Mouse (Mus musculus): ENCODE data around the gene Gab1.

Gene Gab1

GRCm38 (mm10) chr8:80811591-80811991, 68.7 kb downstream of the Gab1 start:
- DNase-seq (ENCODE audit: low read depth, low spot score) = no peak

DNA sequence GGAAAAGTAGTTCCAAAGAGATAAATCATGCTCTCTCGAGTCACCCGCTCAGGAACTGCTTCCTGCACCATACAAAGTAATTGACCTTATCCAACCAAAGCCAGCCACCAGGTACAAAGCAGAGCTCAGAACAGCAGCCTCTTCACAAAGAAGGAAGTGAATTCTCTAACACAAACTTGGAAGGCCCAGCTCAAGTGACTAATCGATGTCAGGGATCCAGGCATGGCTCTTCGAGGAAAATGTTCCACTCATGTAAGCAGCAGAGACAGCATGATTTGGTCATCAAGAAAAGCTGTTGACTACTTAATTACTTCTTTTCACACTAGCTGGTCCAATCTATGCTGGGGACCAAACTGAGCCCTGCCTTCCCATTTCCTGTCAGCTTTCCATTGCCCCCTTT, 69.4 kb downstream of the Gab1 start:
- DNase-seq (ENCODE audit: low read depth, low spot score) = no peak

GRCm38 (mm10) chr8:80810442-80810841, 69.9 kb downstream of the Gab1 start:
- DNase-seq (ENCODE audit: low read depth, low spot score) = no peak

- no peak for DNase-seq (ENCODE audit: low read depth, low spot score)
Observed at GRCm38 (mm10) chr8:80807807-80808505, 72.4 kb downstream of the Gab1 start.

DNA sequence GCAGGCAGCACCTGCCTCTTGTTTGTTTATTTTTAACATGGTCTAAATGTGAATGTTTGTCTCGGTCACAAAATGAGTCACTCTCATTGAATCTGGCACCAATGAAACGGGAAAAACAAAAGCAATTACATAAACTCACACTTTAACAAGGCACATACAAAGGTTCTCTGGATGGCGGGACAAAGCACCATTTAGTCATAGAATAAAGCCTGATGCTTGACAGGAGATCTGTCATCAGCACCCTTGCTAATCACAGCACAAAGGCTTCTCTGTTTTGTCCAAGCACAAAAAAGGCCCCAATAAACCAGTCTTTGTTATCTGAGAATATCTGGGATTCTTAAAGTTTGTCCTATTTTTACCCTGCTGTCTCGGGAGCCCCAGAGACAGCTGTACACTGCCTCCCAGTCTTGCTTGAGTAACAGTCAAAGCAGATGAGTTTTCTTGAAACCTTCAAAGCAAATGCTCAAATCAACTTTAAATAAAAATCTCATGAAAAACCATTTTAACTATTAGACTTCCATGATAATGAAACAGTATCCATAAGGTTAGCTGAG, 76.2 kb downstream of the Gab1 start:
- no peak for DNase-seq (ENCODE audit: low read depth, low spot score)

- no peak for DNase-seq (ENCODE audit: low read depth, low spot score)
Observed at GRCm38 (mm10) chr8:80798778-80799177, 81.5 kb downstream of the Gab1 start.

DNA sequence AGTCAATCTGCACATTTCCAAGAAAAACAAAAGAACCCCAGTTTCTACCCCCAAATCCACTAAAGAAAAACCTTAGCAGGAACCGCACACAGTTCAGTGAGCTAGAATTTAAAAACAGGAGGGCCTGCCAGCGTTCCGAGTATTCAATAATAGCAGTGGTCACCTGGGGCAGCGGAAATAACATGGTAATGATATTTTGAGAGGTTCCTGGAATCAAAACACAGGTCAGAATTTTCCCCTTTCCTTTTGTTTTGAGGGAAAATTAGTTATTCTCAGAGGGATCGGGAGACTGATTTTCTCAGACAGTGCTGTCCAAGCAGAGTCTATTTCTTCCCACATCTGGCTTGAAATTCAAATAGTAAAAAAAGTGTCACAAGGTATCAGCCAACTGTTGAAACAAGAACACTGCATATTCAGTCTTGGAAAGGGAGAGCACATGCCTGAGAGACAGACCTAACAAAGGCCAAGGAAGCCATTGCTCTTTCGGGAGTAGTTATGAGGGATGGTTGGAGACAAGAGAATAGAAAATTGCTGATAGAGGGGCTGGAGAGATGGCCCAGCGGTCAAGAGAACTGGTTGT, 82.0 kb downstream of the Gab1 start:
- DNase-seq (ENCODE audit: low read depth, low spot score) = no peak

DNA sequence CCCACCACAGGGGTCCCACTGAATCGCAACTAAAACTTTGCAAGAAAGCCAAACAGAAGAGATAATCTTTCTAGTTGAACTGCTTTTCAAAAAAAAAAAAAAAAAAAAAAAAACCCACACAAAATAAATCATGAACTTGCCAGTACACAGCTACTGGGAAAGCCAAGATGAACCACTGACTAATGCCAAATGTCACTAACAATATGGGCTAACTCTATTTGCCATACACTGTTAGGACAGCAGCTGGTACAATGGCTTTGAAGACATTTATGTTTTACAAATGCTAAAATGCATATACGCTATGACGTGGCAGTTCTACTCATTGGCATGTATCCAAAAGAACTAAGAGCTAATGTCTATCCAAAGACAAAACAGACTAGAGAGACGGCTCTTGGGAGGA, 84.2 kb downstream of the Gab1 start:
- DNase-seq (ENCODE audit: low read depth, low spot score) = no peak

DNA sequence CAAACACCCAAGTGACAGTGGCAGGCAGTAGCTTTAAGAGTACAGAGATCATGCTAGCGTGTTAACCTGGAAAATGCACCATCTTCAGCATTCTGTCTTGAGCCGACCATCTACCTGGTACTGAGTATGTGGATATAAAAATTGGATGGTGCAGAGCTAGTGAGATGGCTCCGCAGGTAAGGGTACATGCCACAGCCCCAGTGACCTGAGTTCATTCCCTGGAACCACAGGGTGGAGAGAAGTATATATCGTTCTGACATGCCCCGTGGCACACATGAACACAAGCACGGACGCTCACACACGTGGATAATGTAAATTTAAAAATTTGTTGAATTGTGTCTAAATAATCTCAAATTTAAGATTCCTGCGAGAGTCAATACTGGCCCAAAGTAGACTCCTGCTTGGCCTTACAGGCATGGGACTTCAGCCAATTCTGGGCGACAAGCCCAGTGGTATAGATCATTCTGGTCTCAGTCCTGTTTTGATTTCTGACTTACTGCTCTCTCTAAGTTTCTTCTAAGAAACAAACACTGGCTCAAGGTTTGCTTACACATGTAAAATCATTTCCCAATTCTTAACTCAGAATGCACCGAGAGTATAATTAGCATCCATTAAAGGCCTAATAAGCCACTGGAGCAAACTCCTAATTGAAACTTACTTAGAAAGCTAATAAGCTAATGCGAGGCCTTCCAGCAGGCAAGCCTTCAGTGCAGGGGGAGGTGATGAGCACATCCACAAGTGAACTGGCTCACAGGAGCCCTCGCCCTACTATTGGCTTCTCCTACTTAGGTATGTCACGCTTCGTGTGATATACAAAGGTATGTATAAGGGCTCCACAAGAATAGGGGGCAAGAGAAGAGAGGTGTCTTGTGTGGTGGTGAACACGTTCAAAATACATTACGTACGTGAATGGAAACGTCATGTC, 85.5 kb downstream of the Gab1 start:
- DNase-seq (ENCODE audit: low read depth, low spot score) = no peak

- DNase-seq (ENCODE audit: low read depth, low spot score) = no peak
Observed at GRCm38 (mm10) chr8:80793791-80794515, 86.4 kb downstream of the Gab1 start.

GRCm38 (mm10) chr8:80792214-80792613, 88.1 kb downstream of the Gab1 start:
- DNase-seq (ENCODE audit: low read depth, low spot score) = no peak

GRCm38 (mm10) chr8:80789324-80789723, 91.0 kb downstream of the Gab1 start:
- no peak for DNase-seq (ENCODE audit: low read depth, low spot score)

DNA sequence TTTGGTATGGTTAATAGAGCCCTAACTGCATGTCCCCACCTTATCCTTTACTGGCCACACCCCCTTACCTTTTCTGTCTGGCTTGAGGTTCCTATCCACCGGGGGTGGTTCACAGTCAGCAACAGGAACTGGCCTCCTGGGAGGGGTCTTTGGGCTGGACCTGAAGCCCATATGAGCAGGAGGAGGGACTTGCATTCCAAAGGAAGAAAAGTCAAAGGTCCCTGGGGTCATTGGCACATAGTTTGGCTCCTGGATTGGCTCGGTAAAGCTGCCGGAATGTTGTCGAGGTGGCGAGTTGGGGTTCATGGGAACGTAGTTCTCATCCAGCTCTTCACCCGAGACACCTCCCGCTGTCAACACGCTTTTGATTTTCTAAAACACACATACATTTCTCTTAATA, 95.8 kb downstream of the Gab1 start:
- DNase-seq (ENCODE audit: low read depth, low spot score) = no peak

- no peak for DNase-seq (ENCODE audit: low read depth, low spot score)
Observed at GRCm38 (mm10) chr8:80783271-80783670, 97.0 kb downstream of the Gab1 start.

- no peak for DNase-seq (ENCODE audit: low read depth, low spot score)
Observed at GRCm38 (mm10) chr8:80781338-80781737, 99.0 kb downstream of the Gab1 start.

DNA sequence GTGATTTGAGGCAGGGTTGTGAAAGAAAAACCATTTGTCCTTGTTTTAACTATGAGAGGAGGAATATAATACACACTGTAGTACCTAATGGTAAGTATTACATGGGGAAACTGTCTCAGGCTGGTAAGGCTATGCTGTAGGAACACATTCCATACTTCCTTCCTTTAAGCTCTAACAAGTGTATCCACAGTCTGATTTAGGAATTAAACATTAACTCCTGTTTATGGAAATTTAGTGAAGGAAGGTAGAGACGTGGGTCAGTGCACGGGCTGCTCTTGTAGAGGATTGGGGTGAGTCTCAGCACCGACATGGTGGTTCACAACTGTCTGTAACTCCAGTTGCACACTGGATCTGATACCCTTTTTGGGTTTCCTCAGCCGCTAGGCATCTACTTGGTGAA, 100.0 kb downstream of the Gab1 start:
- DNase-seq (ENCODE audit: low read depth, low spot score) = no peak

DNA sequence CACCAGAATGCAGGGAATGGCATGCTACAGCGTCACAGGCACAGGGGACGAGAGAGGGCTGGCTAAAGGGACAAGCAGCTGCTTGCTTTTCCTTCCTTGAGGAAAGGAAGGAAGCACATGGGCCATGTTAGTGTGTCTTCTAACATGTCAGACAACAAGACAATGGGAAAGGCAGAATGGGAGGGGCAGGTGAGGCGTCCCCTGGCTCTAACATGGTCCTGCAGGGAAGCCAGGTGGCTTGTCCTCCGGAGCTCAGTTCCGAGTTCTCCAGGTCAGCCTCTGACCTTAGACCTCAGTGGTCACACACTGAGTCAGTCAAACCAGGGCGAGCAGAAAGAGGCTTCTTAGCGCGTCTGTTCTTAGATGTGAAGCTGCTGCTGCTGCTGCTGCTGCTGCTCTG, 103.9 kb downstream of the Gab1 start:
- DNase-seq (ENCODE audit: low read depth, low spot score) = no peak

DNA sequence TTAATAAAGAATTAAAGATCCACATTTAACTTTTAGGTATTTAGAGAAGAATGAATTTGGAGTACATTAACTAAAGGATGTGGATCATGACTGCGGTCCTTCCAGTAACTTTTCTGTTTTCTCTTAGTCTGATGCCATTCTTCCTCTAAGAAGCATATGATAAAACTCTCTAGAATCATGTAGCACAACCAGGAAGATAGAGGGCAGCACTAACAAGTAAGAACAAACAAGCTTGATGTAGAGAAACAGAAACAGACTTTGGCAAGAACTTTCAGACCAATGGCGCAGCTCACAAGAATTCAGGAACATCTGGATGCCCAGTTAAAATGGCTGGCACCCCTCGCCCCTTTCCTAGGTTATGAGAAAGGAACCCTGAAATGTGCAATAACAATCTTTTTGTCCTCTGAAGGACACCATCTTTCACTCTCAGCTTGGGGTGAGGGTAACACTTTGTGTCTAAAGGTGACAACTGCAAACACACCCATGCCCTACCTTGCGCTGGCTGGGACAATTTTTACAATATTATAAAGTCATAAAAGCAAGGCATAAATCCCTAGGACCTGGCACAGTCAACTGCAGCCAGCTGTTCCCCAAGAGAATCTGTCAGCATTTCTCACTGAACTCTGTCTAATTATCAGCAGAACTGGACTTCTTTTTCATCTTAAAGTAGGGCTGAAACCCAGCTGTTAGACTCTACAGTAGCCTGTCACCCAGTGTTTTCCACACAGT, 107.4 kb downstream of the Gab1 start:
- DNase-seq (ENCODE audit: low read depth, low spot score) = peak; percentile 6

DNA sequence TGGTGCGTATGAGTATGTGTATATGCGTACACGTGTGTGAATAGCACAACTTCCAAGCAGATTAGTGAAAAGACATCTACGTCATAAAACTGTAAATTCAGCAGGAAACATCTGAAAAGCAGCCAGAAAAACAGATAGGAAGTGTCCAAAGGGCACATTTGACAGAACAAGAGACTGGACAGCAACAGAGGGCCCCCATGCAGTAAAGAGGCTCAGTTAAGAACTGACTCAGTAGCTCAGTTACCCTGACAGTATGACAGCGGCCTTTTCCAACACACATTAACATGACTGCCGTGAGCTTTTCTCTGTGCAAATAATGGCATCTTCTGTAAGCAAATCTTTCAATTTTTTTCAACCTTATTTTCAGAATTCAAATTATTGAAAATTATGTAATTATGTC, 111.9 kb downstream of the Gab1 start:
- DNase-seq (ENCODE audit: low read depth, low spot score) = no peak

- DNase-seq (ENCODE audit: low read depth, low spot score) = peak; percentile 82
Observed at GRCm38 (mm10) chr8:80753017-80753715, 127.2 kb downstream of the Gab1 start.

All from CD4-positive, CD25-positive, alpha-beta regulatory T cell, adult 2 months (primary cell).